Mouse (Mus musculus) liver, embryonic 15.5 days (tissue): ENCODE results near the gene Ccdc127. TPM values are rescaled to one million over a fixed set of nuclear protein-coding genes. Genes with fewer than 3 reads are reported as not detected.

Experiments used
- ATAC-seq: fragments of 200-750 bp; cut with Nextera tagmentation; 2 replicates; pipeline ENCODE4 v1.8.0; 2017; ENCODE audit warnings: moderate number of reproducible peaks, mild to moderate bottlenecking, moderate library complexity; ENCODE audit not compliant: insufficient read depth
- H3K27ac ChIP-seq: fragments of 300-500 bp; sonication (generic); replicated peaks from 2 replicates; pipeline ENCODE4 v1.5.1; 2015; ENCODE audit warnings: mild to moderate bottlenecking, inconsistent platforms
- H3K27me3 ChIP-seq: fragments of 300-500 bp; sonication (generic); 2 replicates; pipeline ENCODE4 v1.6.1; 2015; ENCODE audit warnings: mild to moderate bottlenecking, inconsistent platforms
- H3K36me3 ChIP-seq: fragments of 300-500 bp; sonication (generic); replicated peaks from 2 replicates; pipeline ENCODE4 v1.6.1; 2015; ENCODE audit warnings: moderate library complexity, mild to moderate bottlenecking, inconsistent platforms
- H3K4me1 ChIP-seq: fragments of 300-500 bp; sonication (generic); replicated peaks from 2 replicates; pipeline ENCODE4 v1.6.1; 2015; ENCODE audit warnings: inconsistent platforms
- H3K4me2 ChIP-seq: fragments of 300-500 bp; sonication (generic); 2 replicates; pipeline ENCODE4 v1.6.1; 2015; ENCODE audit warnings: moderate library complexity, mild to moderate bottlenecking, inconsistent platforms
- H3K4me3 ChIP-seq: fragments of 300-500 bp; sonication (generic); replicated peaks from 2 replicates; pipeline ENCODE4 v1.5.1; 2015; ENCODE audit warnings: mild to moderate bottlenecking, inconsistent platforms
- H3K9ac ChIP-seq: fragments of 300-500 bp; sonication (generic); 2 replicates; pipeline ENCODE4 v1.6.1; 2015; ENCODE audit warnings: moderate library complexity, mild to moderate bottlenecking, inconsistent platforms
- H3K9me3 ChIP-seq: fragments of 300-500 bp; sonication (generic); replicated peaks from 2 replicates; pipeline ENCODE4 v1.6.1; 2016; ENCODE audit warnings: inconsistent platforms
- WGBS: fragments of 180-500 bp; shearing (Covaris S2); methylation state at CpG from one replicate; pipeline ENCODE4 v1.1.7; 2015; ENCODE audit warnings: mixed read lengths; ENCODE audit not compliant: insufficient replicate concordance; 5-methylcytosine and 5-hydroxymethylcytosine counted together
- polyA plus RNA-seq: library from polyadenylated mRNA; unstranded; fragments of >200 nt; fragmentation: Nextera tagmentation; extraction: Ambion mirVana; gene quantifications from 2 replicates; pipeline ENCODE4 v1.2.1, GENCODE M21; 2015

The Ccdc127 gene
- polyA plus RNA-seq = 17.2 and 18.4 TPM in 2 replicates

GRCm38 (mm10) chr13:74349566-74350434, at the start of gene Ccdc127, which contains the start of gene Sdha:
Gene Ccdc127, plus strand, starts transcription at chr13:74350309.
Gene Sdha, minus strand, starts transcription at chr13:74350280.
- peak; percentile 93 for ATAC-seq
- H3K27me3 ChIP-seq = no peaks in the 10 kb centered on the region
- H3K27ac ChIP-seq = peak within 1 kb of the TSS; percentile 93
- peaks cover 20% of the 10 kb centered on the region for H3K4me1 ChIP-seq
- H3K4me2 ChIP-seq = peak within 1 kb of the TSS; percentile 78
- H3K9ac ChIP-seq = peak within 1 kb of the TSS; percentile 89
- H3K9me3 ChIP-seq = no peaks in the 10 kb centered on the region
- peak within 1 kb of the TSS; percentile 84 for H3K4me3 ChIP-seq
- 1% methylated on average over 57 of the region's 57 CpGs for WGBS
- H3K36me3 ChIP-seq = peaks cover 21% of the 10 kb centered on the region

DNA sequence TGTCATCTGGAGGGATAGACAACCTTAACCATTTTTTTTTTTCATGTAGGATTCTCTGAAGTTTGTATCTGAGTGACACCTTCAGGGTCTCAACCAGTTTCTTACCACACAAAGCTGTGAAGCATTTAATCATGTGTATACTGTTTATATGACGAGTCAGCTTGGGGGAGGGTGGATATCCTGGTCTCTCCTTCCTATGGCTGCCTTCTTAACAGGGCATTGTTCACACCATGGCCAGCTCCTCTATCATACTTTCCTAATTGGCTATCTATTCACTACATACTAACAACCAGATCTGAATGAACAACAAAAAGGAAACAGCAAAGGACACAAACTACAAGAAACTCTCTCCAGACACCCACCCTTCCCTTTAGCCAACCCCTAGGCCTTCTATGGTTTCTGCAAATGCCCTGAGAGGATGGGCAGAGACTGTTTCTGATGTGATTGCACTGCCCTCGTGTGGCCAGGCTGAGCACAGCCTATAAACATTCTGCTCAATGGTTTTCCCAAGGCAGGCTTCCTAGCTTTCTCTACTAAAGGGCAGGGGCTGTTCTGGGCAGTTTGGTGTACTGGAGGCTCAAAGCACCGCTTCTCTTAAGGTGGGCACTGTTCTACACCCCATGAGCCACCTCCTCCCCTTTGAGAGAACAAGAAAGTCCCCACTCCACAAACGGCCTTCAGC, 49.0 kb upstream of the Ccdc127 start:
- peak; percentile 58 for ATAC-seq
- Histone ChIP-seq H3K4me2 (no peak overlapping the region), H3K27ac (no peak overlapping the region), H3K4me1 (no peaks in the 10 kb centered on the region), H3K36me3 (peaks cover 33% of the 10 kb centered on the region), H3K4me3 (no peak overlapping the region), H3K9ac (no peak overlapping the region), H3K27me3 (no peaks in the 10 kb centered on the region), H3K9me3 (no peaks in the 10 kb centered on the region)
- 26% methylated on average over 4 of the region's 4 CpGs for WGBS

DNA sequence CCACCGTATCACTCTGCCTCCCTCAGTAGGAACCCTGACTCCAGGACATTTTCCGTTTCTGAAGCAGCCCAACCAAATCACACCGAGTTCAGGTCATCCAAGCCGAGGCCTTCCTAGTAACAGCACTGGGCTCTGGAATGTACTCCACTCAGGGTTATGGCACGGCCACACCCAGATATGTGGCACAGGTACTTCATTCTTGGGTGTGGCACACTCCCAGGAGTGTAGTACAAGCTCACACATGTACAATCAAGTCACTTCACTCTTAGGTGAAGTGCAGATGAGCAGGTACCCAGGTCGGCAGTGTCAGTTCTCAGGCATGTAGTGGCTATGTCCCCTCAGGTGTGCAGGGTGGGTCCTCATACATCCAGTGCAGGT, 48.5 kb upstream of the Ccdc127 start:
- WGBS = 64% methylated on average over 6 of the region's 6 CpGs
- H3K27ac ChIP-seq = no peak overlapping the region
- H3K9ac ChIP-seq = no peak overlapping the region
- no peaks in the 10 kb centered on the region for H3K9me3 ChIP-seq
- no peaks in the 10 kb centered on the region for H3K4me1 ChIP-seq
- ATAC-seq = peak; percentile 22; the same call in 1 of the 2 replicates
- H3K27me3 ChIP-seq = no peaks in the 10 kb centered on the region
- no peak overlapping the region for H3K4me3 ChIP-seq
- no peak overlapping the region for H3K4me2 ChIP-seq
- H3K36me3 ChIP-seq = peaks cover 38% of the 10 kb centered on the region

GRCm38 (mm10) chr13:74302050-74303037, 47.8 kb upstream of the Ccdc127 start:
- Histone ChIP-seq H3K9ac (no peak overlapping the region), H3K4me2 (no peak overlapping the region), H3K4me1 (no peaks in the 10 kb centered on the region), H3K27me3 (no peaks in the 10 kb centered on the region), H3K4me3 (no peak overlapping the region), H3K36me3 (peaks cover 44% of the 10 kb centered on the region), H3K27ac (no peak overlapping the region), H3K9me3 (no peaks in the 10 kb centered on the region)
- no peak for ATAC-seq
- 73% methylated on average over 10 of the region's 10 CpGs for WGBS

- H3K9me3 ChIP-seq = no peaks in the 10 kb centered on the region
- H3K9ac ChIP-seq = no peak overlapping the region
- 74% methylated on average over 6 of the region's 6 CpGs for WGBS
- H3K4me2 ChIP-seq = no peak overlapping the region
- no peaks in the 10 kb centered on the region for H3K27me3 ChIP-seq
- no peaks in the 10 kb centered on the region for H3K4me1 ChIP-seq
- no peak overlapping the region for H3K27ac ChIP-seq
- ATAC-seq = no peak
- H3K4me3 ChIP-seq = no peak overlapping the region
- peaks cover 71% of the 10 kb centered on the region for H3K36me3 ChIP-seq
Observed at GRCm38 (mm10) chr13:74305380-74305779, 44.7 kb upstream of the Ccdc127 start.

- Histone ChIP-seq H3K4me1 (no peaks in the 10 kb centered on the region), H3K4me2 (no peak overlapping the region), H3K27me3 (no peaks in the 10 kb centered on the region), H3K9ac (no peak overlapping the region), H3K36me3 (peaks cover 75% of the 10 kb centered on the region), H3K9me3 (no peaks in the 10 kb centered on the region), H3K27ac (no peak overlapping the region), H3K4me3 (no peak overlapping the region)
- 82% methylated on average over 1 of the region's 1 CpGs for WGBS
- no peak for ATAC-seq
Observed at GRCm38 (mm10) chr13:74305780-74306179, 44.3 kb upstream of the Ccdc127 start.

DNA sequence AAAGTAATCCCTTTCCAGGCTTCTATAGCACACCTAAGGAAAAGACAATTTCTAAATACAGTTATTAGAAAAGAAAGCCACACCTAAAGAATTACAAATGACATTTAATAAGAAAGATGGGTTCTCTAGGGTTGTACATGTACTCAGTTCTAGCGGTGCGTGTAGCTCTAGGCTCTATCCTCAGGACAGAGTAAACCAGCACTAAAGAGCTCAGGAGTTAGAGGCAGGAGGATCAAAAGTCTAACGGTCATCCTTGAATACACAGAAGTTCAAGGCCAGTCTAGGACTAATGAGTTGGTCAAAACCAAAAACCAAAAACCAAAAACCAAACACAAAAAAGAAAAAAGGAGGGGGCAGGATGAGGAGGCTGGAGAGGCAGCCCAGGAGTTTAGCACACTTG, 35.5 kb upstream of the Ccdc127 start:
- WGBS = 87% methylated on average over 3 of the region's 3 CpGs
- peaks cover 15% of the 10 kb centered on the region for H3K36me3 ChIP-seq
- no peaks in the 10 kb centered on the region for H3K9me3 ChIP-seq
- no peak overlapping the region for H3K4me2 ChIP-seq
- H3K4me3 ChIP-seq = no peak overlapping the region
- ATAC-seq = no peak
- H3K27ac ChIP-seq = no peak overlapping the region
- H3K9ac ChIP-seq = no peak overlapping the region
- H3K4me1 ChIP-seq = peaks cover 33% of the 10 kb centered on the region
- no peaks in the 10 kb centered on the region for H3K27me3 ChIP-seq

GRCm38 (mm10) chr13:74316386-74316785, 33.7 kb upstream of the Ccdc127 start:
- peak overlapping the region; percentile 80 for H3K9ac ChIP-seq
- H3K4me3 ChIP-seq = peak overlapping the region; percentile 79
- WGBS = 20% methylated on average over 4 of the region's 4 CpGs
- H3K27me3 ChIP-seq = no peaks in the 10 kb centered on the region
- peak overlapping the region; percentile 76 for H3K27ac ChIP-seq
- H3K4me2 ChIP-seq = peak overlapping the region; percentile 79
- H3K9me3 ChIP-seq = no peaks in the 10 kb centered on the region
- no peak for ATAC-seq
- H3K4me1 ChIP-seq = peaks cover 33% of the 10 kb centered on the region
- peaks cover 14% of the 10 kb centered on the region for H3K36me3 ChIP-seq

- Histone ChIP-seq H3K9ac (peak overlapping the region; percentile 80), H3K9me3 (no peaks in the 10 kb centered on the region), H3K27me3 (no peaks in the 10 kb centered on the region), H3K4me3 (peak overlapping the region; percentile 79), H3K4me1 (peaks cover 33% of the 10 kb centered on the region), H3K36me3 (peaks cover 18% of the 10 kb centered on the region), H3K27ac (peak overlapping the region; percentile 76), H3K4me2 (peak overlapping the region; percentile 79)
- peak; percentile 29 for ATAC-seq
- 2% methylated on average over 15 of the region's 15 CpGs for WGBS
Observed at GRCm38 (mm10) chr13:74316789-74317169, 33.3 kb upstream of the Ccdc127 start.

DNA sequence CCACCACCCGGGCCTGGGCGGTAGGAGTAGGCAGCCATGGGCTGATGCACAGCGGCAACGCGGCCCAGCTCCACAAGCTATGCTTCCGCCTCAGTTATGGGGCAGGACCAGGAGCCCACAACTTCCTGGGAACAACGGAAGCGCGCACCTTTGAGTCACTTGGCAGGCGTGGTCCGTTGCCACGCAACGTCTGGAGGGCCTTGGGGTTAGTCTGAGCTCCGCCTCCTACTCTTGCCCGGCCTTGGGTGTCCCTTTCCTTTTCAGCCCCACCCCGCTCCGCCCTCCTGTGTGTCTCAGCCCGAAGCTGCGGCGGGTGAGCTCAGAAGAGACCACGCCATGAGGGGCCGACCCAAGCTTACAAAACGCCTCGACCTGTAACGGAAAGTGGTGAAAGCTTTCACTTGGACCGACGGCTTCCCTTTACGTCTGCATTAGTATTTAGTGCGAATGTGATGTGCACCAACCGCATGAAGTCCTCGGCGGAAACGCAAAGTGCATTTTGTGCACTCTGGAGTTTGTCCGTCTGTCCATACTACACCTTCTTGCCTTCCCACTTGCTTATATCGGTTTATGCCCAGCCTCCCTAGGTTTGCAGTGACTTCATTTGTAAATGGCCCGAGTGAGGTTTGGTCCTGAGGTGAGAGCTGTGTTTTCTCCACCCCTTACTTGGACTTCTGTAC, 32.8 kb upstream of the Ccdc127 start, which contains the start of gene Pdcd6:
Gene Pdcd6 (minus strand): TSS at position 411 of the 680 bp plus-strand sequence.
- Histone ChIP-seq H3K27ac (peak within 1 kb of the TSS; percentile 76), H3K9me3 (no peaks in the 10 kb centered on the region), H3K9ac (peak within 1 kb of the TSS; percentile 80), H3K36me3 (peaks cover 24% of the 10 kb centered on the region), H3K27me3 (no peaks in the 10 kb centered on the region), H3K4me2 (peak within 1 kb of the TSS; percentile 79), H3K4me3 (peak within 1 kb of the TSS; percentile 79), H3K4me1 (peaks cover 33% of the 10 kb centered on the region)
- peak; percentile 99 for ATAC-seq
- WGBS = 0% methylated on average over 36 of the region's 36 CpGs
